Mouse (Mus musculus) hindbrain, embryonic 12.5 days (tissue): Measurements from ENCODE around the gene Serping1. TPM values are rescaled to one million over a fixed set of nuclear protein-coding genes. Genes with fewer than 3 reads are reported as not detected.
"Not testable (repeated sequence)": the region's sequence is repeated elsewhere in the genome, so short reads cannot be mapped to it uniquely, and the experiment has no call there.

Source experiments
- ATAC-seq: fragments of 200-750 bp; cut with Nextera tagmentation; 2 replicates; pipeline ENCODE4 v1.8.0; 2017; ENCODE audit warnings: moderate TSS enrichment; ENCODE audit not compliant: low FRiP score
- H3K27ac ChIP-seq: fragments of 300-500 bp; sonication (generic); 2 replicates; pipeline ENCODE4 v1.5.1; 2016; ENCODE audit warnings: mild to moderate bottlenecking
- H3K27me3 ChIP-seq: fragments of 300-500 bp; sonication (generic); 2 replicates; pipeline ENCODE4 v1.6.1; 2016; ENCODE audit warnings: mild to moderate bottlenecking
- H3K36me3 ChIP-seq: fragments of 300-500 bp; sonication (generic); 2 replicates; pipeline ENCODE4 v1.6.1; 2016; ENCODE audit warnings: mild to moderate bottlenecking
- H3K4me1 ChIP-seq: fragments of 300-500 bp; sonication (generic); 2 replicates; pipeline ENCODE4 v1.6.1; 2016
- H3K4me2 ChIP-seq: fragments of 300-500 bp; sonication (generic); replicated peaks from 2 replicates; pipeline ENCODE4 v1.6.1; 2016; ENCODE audit warnings: mild to moderate bottlenecking
- H3K4me3 ChIP-seq: fragments of 300-500 bp; sonication (generic); 2 replicates; pipeline ENCODE4 v1.5.1; 2016; ENCODE audit warnings: mild to moderate bottlenecking
- H3K9ac ChIP-seq: fragments of 300-500 bp; sonication (generic); 2 replicates; pipeline ENCODE4 v1.6.1; 2016; ENCODE audit warnings: mild to moderate bottlenecking, moderate library complexity
- H3K9me3 ChIP-seq: fragments of 300-500 bp; sonication (generic); replicated peaks from 2 replicates; pipeline ENCODE4 v1.6.1; 2016; ENCODE audit warnings: mild to moderate bottlenecking
- WGBS: fragments of 180-500 bp; shearing (Covaris S2); methylation state at CpG from one replicate; pipeline ENCODE4 v1.1.7; 2016; 5-methylcytosine and 5-hydroxymethylcytosine counted together
- polyA plus RNA-seq: library from polyadenylated mRNA; unstranded; fragments of >200 nt; fragmentation: Nextera tagmentation; extraction: Ambion mirVana; gene quantifications from 2 replicates; pipeline ENCODE4 v1.2.1, GENCODE M21; 2016

The Serping1 gene
- polyA plus RNA-seq: 35.4 and 43.2 TPM in 2 replicates

- peak; percentile 51 for ATAC-seq
These were observed at the start of gene Serping1 for GRCm38 (mm10) chr2:84775241-84775640. Gene Serping1, minus strand, starts transcription at chr2:84775444.

GRCm38 (mm10) chr2:84823237-84823636 lies 48.0 kb upstream of the Serping1 start:
- WGBS: 53% methylated on average over 2 of the region's 2 CpGs
- Histone ChIP-seq H3K27ac (no peak overlapping the region), H3K9me3 (no peaks in the 10 kb centered on the region), H3K4me3 (no peak overlapping the region), H3K9ac (no peak overlapping the region), H3K27me3 (peaks cover 8% of the 10 kb centered on the region), H3K36me3 (no peaks in the 10 kb centered on the region), H3K4me1 (peaks cover 10% of the 10 kb centered on the region), H3K4me2 (no peak overlapping the region)
- no peak for ATAC-seq

More at GRCm38 (mm10) chr2:84775241-84775640, at the start of gene Serping1:
- WGBS: 50% methylated on average over 9 of the region's 9 CpGs
- H3K4me3 ChIP-seq: peak within 1 kb of the TSS; percentile 35
- H3K27ac ChIP-seq: peak within 1 kb of the TSS; percentile 80
- H3K36me3 ChIP-seq: no peaks in the 10 kb centered on the region
- H3K27me3 ChIP-seq: no peaks in the 10 kb centered on the region
- H3K4me1 ChIP-seq: peaks cover 14% of the 10 kb centered on the region
- peak within 1 kb of the TSS; percentile 61 for H3K4me2 ChIP-seq
- H3K9ac ChIP-seq: peak within 1 kb of the TSS; percentile 61
- H3K9me3 ChIP-seq: no peaks in the 10 kb centered on the region

GRCm38 (mm10) chr2:84822552-84822951 lies 47.3 kb upstream of the Serping1 start, which contains the start of gene Smtnl1:
Gene Smtnl1, minus strand, starts transcription at chr2:84822652.
- H3K36me3 ChIP-seq: no peaks in the 10 kb centered on the region

GRCm38 (mm10) chr2:84819861-84820260 lies 44.6 kb upstream of the Serping1 start:
- ATAC-seq: no peak
- H3K4me2 ChIP-seq: no peak overlapping the region
- WGBS: 61% methylated on average over 3 of the region's 3 CpGs

More at GRCm38 (mm10) chr2:84822552-84822951, 47.3 kb upstream of the Serping1 start, which contains the start of gene Smtnl1:
- Histone ChIP-seq H3K27ac (no peak within 1 kb of the TSS), H3K4me1 (peaks cover 3% of the 10 kb centered on the region), H3K9ac (no peak within 1 kb of the TSS), H3K4me2 (no peak within 1 kb of the TSS), H3K27me3 (peaks cover 8% of the 10 kb centered on the region), H3K9me3 (no peaks in the 10 kb centered on the region), H3K4me3 (no peak within 1 kb of the TSS)
- 68% methylated on average over 13 of the region's 13 CpGs for WGBS
- ATAC-seq: no peak

GRCm38 (mm10) chr2:84812676-84813075 lies 37.4 kb upstream of the Serping1 start:
- H3K9me3 ChIP-seq: 0 out of 2 replicates have a peak, but pooled peaks cover 3% of the 10 kb centered on the region
- H3K36me3 ChIP-seq: no peaks in the 10 kb centered on the region
- 76% methylated on average over 6 of the region's 6 CpGs for WGBS
- peaks cover 4% of the 10 kb centered on the region; the same call in 1 of the 2 replicates for H3K4me1 ChIP-seq
- H3K9ac ChIP-seq: no peak overlapping the region
- H3K4me3 ChIP-seq: no peak overlapping the region
- no peak overlapping the region for H3K27ac ChIP-seq
- H3K27me3 ChIP-seq: no peaks in the 10 kb centered on the region
- no peak for ATAC-seq
- no peak overlapping the region for H3K4me2 ChIP-seq

More at GRCm38 (mm10) chr2:84819861-84820260, 44.6 kb upstream of the Serping1 start:
- peaks cover 8% of the 10 kb centered on the region for H3K27me3 ChIP-seq
- no peak overlapping the region for H3K9ac ChIP-seq
- H3K27ac ChIP-seq: no peak overlapping the region
- no peaks in the 10 kb centered on the region for H3K9me3 ChIP-seq
- H3K4me1 ChIP-seq: no peaks in the 10 kb centered on the region
- H3K36me3 ChIP-seq: no peaks in the 10 kb centered on the region
- no peak overlapping the region for H3K4me3 ChIP-seq

GRCm38 (mm10) chr2:84811880-84812279 lies 36.6 kb upstream of the Serping1 start:
- H3K4me3 ChIP-seq: no peak overlapping the region
- H3K4me2 ChIP-seq: no peak overlapping the region
- no peak overlapping the region for H3K9ac ChIP-seq
- H3K36me3 ChIP-seq: no peaks in the 10 kb centered on the region
- H3K4me1 ChIP-seq: peaks cover 4% of the 10 kb centered on the region; the same call in 1 of the 2 replicates
- 0 out of 2 replicates have a peak, but pooled peaks have one; percentile 12 for ATAC-seq
- H3K27ac ChIP-seq: no peak overlapping the region
- H3K27me3 ChIP-seq: no peaks in the 10 kb centered on the region
- 86% methylated on average over 7 of the region's 7 CpGs for WGBS
- 0 out of 2 replicates have a peak, but pooled peaks cover 3% of the 10 kb centered on the region for H3K9me3 ChIP-seq

- Histone ChIP-seq H3K4me3 (no peak overlapping the region; the same call in 1 of the 2 replicates), H3K4me2 (peak overlapping the region; percentile 44), H3K4me1 (peaks cover 4% of the 10 kb centered on the region; the same call in 1 of the 2 replicates), H3K27me3 (no peaks in the 10 kb centered on the region), H3K36me3 (no peaks in the 10 kb centered on the region), H3K27ac (no peak overlapping the region), H3K9me3 (0 out of 2 replicates have a peak, but pooled peaks cover 3% of the 10 kb centered on the region), H3K9ac (no peak overlapping the region)
- ATAC-seq: peak; percentile 65
- 39% methylated on average over 26 of the region's 26 CpGs for WGBS
These were observed 35.8 kb upstream of the Serping1 start for GRCm38 (mm10) chr2:84810886-84811577.

- Histone ChIP-seq H3K9me3 (0 out of 2 replicates have a peak, but pooled peaks cover 3% of the 10 kb centered on the region), H3K4me3 (no peak overlapping the region), H3K27ac (no peak overlapping the region), H3K4me2 (no peak overlapping the region), H3K4me1 (peaks cover 4% of the 10 kb centered on the region; the same call in 1 of the 2 replicates), H3K9ac (no peak overlapping the region), H3K36me3 (no peaks in the 10 kb centered on the region), H3K27me3 (no peaks in the 10 kb centered on the region)
- ATAC-seq: no peak
- 77% methylated on average over 6 of the region's 6 CpGs for WGBS
These were observed 35.3 kb upstream of the Serping1 start for GRCm38 (mm10) chr2:84810526-84810885.

GRCm38 (mm10) chr2:84809330-84809729 lies 34.1 kb upstream of the Serping1 start:
- Histone ChIP-seq H3K9ac (no peak overlapping the region), H3K4me2 (no peak overlapping the region), H3K4me1 (peaks cover 4% of the 10 kb centered on the region; the same call in 1 of the 2 replicates), H3K4me3 (no peak overlapping the region), H3K27ac (no peak overlapping the region), H3K27me3 (no peaks in the 10 kb centered on the region), H3K9me3 (0 out of 2 replicates have a peak, but pooled peaks cover 3% of the 10 kb centered on the region), H3K36me3 (0 out of 2 replicates have a peak, but pooled peaks cover 3% of the 10 kb centered on the region)
- ATAC-seq: no peak

- H3K36me3 ChIP-seq: 0 out of 2 replicates have a peak, but pooled peaks cover 3% of the 10 kb centered on the region
- H3K4me3 ChIP-seq: no peak overlapping the region
- no peak overlapping the region for H3K27ac ChIP-seq
- no peak overlapping the region for H3K9ac ChIP-seq
- H3K4me1 ChIP-seq: peaks cover 4% of the 10 kb centered on the region; the same call in 1 of the 2 replicates
- no peak for ATAC-seq
- H3K27me3 ChIP-seq: no peaks in the 10 kb centered on the region
- WGBS: 78% methylated on average over 5 of the region's 5 CpGs
- H3K4me2 ChIP-seq: no peak overlapping the region
- 0 out of 2 replicates have a peak, but pooled peaks cover 3% of the 10 kb centered on the region for H3K9me3 ChIP-seq
These were observed 31.3 kb upstream of the Serping1 start for GRCm38 (mm10) chr2:84806546-84806945.

- WGBS: 89% methylated on average over 7 of the region's 7 CpGs
- H3K9ac ChIP-seq: no peak overlapping the region
These were observed 28.7 kb upstream of the Serping1 start for GRCm38 (mm10) chr2:84803963-84804362.

GRCm38 (mm10) chr2:84801223-84801622 lies 26.0 kb upstream of the Serping1 start:
- not testable (repeated sequence) for H3K9ac ChIP-seq, ATAC-seq, H3K36me3 ChIP-seq, H3K27me3 ChIP-seq, H3K4me2 ChIP-seq, H3K4me3 ChIP-seq, H3K27ac ChIP-seq, H3K4me1 ChIP-seq, H3K9me3 ChIP-seq
- WGBS: 77% methylated on average over 5 of the region's 5 CpGs

More at GRCm38 (mm10) chr2:84803963-84804362, 28.7 kb upstream of the Serping1 start:
- Histone ChIP-seq H3K4me2 (no peak overlapping the region), H3K36me3 (0 out of 2 replicates have a peak, but pooled peaks cover 3% of the 10 kb centered on the region), H3K27me3 (no peaks in the 10 kb centered on the region), H3K27ac (no peak overlapping the region), H3K9me3 (0 out of 2 replicates have a peak, but pooled peaks cover 3% of the 10 kb centered on the region), H3K4me3 (no peak overlapping the region), H3K4me1 (no peaks in the 10 kb centered on the region)
- ATAC-seq: no peak
